Comparison of ENCODE assay signal across 8 mouse cellular contexts in genomic region chr17:29007641-29008325, GRCm38 (mm10). TPM values are rescaled to one million over a fixed set of nuclear protein-coding genes. Genes with fewer than 3 reads are reported as not detected.
A peak's percentile ranks its signal among the peaks of the same experiment; 100 is the strongest.
DNase-seq lines count a peak whose midpoint lies in the region; ATAC-seq and TF ChIP-seq lines count a peak whose summit lies in the region.

TSS of gene Stk38 (minus strand) at chr17:29007995.

- no peaks in the 10 kb centered on the region for H3K9me3 ChIP-seq in ES-E14 (ENCODE audit: control insufficient read depth, insufficient read depth, low read depth, low read length)
- H3K9me3 ChIP-seq in forebrain, embryonic 15.5 days, result no peaks in the 10 kb centered on the region
- H3K9me3 ChIP-seq in lung, embryonic 14.5 days (ENCODE audit: low read depth, low read length), result no peaks in the 10 kb centered on the region

- no peak for TF ChIP-seq CTCF in layer of hippocampus, adult 2 months (conservative IDR thresholded peaks at IDR 0.05)
- no peak for TF ChIP-seq CTCF in lung, embryonic 14.5 days (IDR thresholded peaks at IDR 0.05; ENCODE audit: low read depth)
- TF ChIP-seq CTCF in olfactory bulb, adult 2 months (IDR thresholded peaks at IDR 0.05; ENCODE audit: insufficient read depth, low read depth, low read length), result no peak
- peak; percentile 58; the same call in 1 of the 2 replicates for TF ChIP-seq CTCF in thymus, adult 2 months (IDR thresholded peaks at IDR 0.05; ENCODE audit: borderline replicate concordance, control insufficient read depth, extremely low read depth, insufficient read depth, low read length, poor library complexity)

- ATAC-seq in forebrain, embryonic 15.5 days (replicated peaks), result peak; percentile 92
- peak; percentile 95 for ATAC-seq in lung, embryonic 14.5 days (ENCODE audit: insufficient read depth)

- intact Hi-C loops in heart, postnatal 25 days (cut with DNase I), result loop anchor here (2.0 to 5.0 kb wide), 2 partner anchors 25 to 315 kb away; partner anchors contain the start of genes Mapk14, Slc26a8 and Srsf3

- DNase-seq in ES-E14 (ENCODE audit: low read depth, low spot score), result no peak
- peak; percentile 91 for DNase-seq in cerebellum, adult 11-12 months
- DNase-seq in heart, postnatal 25 days (ENCODE audit: low spot score), result peak; percentile 91
- DNase-seq in layer of hippocampus, adult 2 months (ENCODE audit: low spot score in 2 of 2), result peak; percentile 89 to 92
- peak; percentile 94 for DNase-seq in lung, embryonic 14.5 days
- DNase-seq in thymus, adult 2 months, result peak; percentile 97

- no peaks in the 10 kb centered on the region for H3K27me3 ChIP-seq in forebrain, embryonic 15.5 days
- H3K27me3 ChIP-seq in lung, embryonic 14.5 days (ENCODE audit: insufficient read depth, low read length), result no peaks in the 10 kb centered on the region
- no peaks in the 10 kb centered on the region for H3K27me3 ChIP-seq in thymus, adult 2 months (ENCODE audit: control insufficient read depth, insufficient read depth, low read length)

- peak within 1 kb of the TSS; percentile 80 to 88 for H3K4me3 ChIP-seq in ES-E14 (ENCODE audit: insufficient read depth in 1 of 2, low read depth in 1 of 2, low read length in 2 of 2, poor library complexity in 1 of 2, severe bottlenecking in 1 of 2)
- H3K4me3 ChIP-seq in forebrain, embryonic 15.5 days, result peak within 1 kb of the TSS; percentile 83
- peak within 1 kb of the TSS; percentile 77 for H3K4me3 ChIP-seq in layer of hippocampus, adult 2 months
- H3K4me3 ChIP-seq in lung, embryonic 14.5 days (ENCODE audit: low read depth, low read length), result peak within 1 kb of the TSS; percentile 94
- peak within 1 kb of the TSS; percentile 93 for H3K4me3 ChIP-seq in olfactory bulb, adult 2 months (ENCODE audit: insufficient read depth, low read depth, low read length)
- peak within 1 kb of the TSS; percentile 97 for H3K4me3 ChIP-seq in thymus, adult 2 months (ENCODE audit: control insufficient read depth, insufficient read depth, low read length)

- peak within 1 kb of the TSS; percentile 51 for H3K4me2 ChIP-seq in forebrain, embryonic 15.5 days (replicated peaks)
- peak within 1 kb of the TSS; percentile 68 for H3K4me2 ChIP-seq in lung, embryonic 14.5 days

- H3K27ac ChIP-seq in ES-E14 (ENCODE audit: insufficient read depth, low read depth, low read length, poor library complexity, severe bottlenecking), result peak within 1 kb of the TSS; percentile 94
- H3K27ac ChIP-seq in forebrain, embryonic 15.5 days (replicated peaks), result peak within 1 kb of the TSS; percentile 91
- peak within 1 kb of the TSS; percentile 97 for H3K27ac ChIP-seq in layer of hippocampus, adult 2 months
- H3K27ac ChIP-seq in lung, embryonic 14.5 days (ENCODE audit: low read depth), result peak within 1 kb of the TSS; percentile 88
- H3K27ac ChIP-seq in olfactory bulb, adult 2 months (ENCODE audit: insufficient read depth, low read depth, low read length), result peak within 1 kb of the TSS; percentile 92
- peak within 1 kb of the TSS; percentile 92 for H3K27ac ChIP-seq in thymus, adult 2 months (ENCODE audit: control insufficient read depth, insufficient read depth, low read length)

- in situ Hi-C loops in ES-E14 (cut with MboI; ENCODE audit: low sequenced_read_pairs in 2 of 2, unreplicated experiment in 2 of 2), result no loop called here

- WGBS in forebrain, embryonic 15.5 days, result under 1% methylated on average over 65 of the region's 65 CpGs
- under 1% methylated on average over 60 of the region's 65 CpGs for WGBS in lung, embryonic 14.5 days
- WGBS in olfactory bulb, adult 2 months, result under 1% methylated on average over 65 of the region's 65 CpGs
- WGBS in thymus, adult 2 months, result under 1% methylated on average over 65 of the region's 65 CpGs

- peak; percentile 87 for TF ChIP-seq POLR2A in olfactory bulb, adult 2 months (IDR thresholded peaks at IDR 0.05; ENCODE audit: insufficient read depth, low read depth, low read length)
- TF ChIP-seq POLR2A in thymus, adult 2 months (IDR thresholded peaks at IDR 0.05; ENCODE audit: control insufficient read depth, extremely low read depth, insufficient read depth, low read length, poor library complexity), result peak; percentile 96

- no peaks in the 10 kb centered on the region for H3K36me3 ChIP-seq in ES-E14 (ENCODE audit: control insufficient read depth, insufficient read depth, low read length, poor library complexity, severe bottlenecking)
- H3K36me3 ChIP-seq in forebrain, embryonic 15.5 days, result no peaks in the 10 kb centered on the region
- no peaks in the 10 kb centered on the region for H3K36me3 ChIP-seq in lung, embryonic 14.5 days (ENCODE audit: insufficient read depth)
- H3K36me3 ChIP-seq in thymus, adult 2 months (ENCODE audit: control insufficient read depth, insufficient read depth, low read length), result no peaks in the 10 kb centered on the region

- peaks cover 8 to 15% of the 10 kb centered on the region in 2 experiments; a peak in 3 of 4 replicates for H3K4me1 ChIP-seq in ES-E14 (ENCODE audit: control insufficient read depth in 2 of 2, insufficient read depth in 2 of 2, low read length in 2 of 2, poor library complexity in 1 of 2)
- H3K4me1 ChIP-seq in forebrain, embryonic 15.5 days, result peaks cover 29% of the 10 kb centered on the region
- no peaks in the 10 kb centered on the region for H3K4me1 ChIP-seq in lung, embryonic 14.5 days (ENCODE audit: insufficient read depth)
- peaks cover 7% of the 10 kb centered on the region for H3K4me1 ChIP-seq in olfactory bulb, adult 2 months (ENCODE audit: control insufficient read depth, insufficient read depth, low read length)
- H3K4me1 ChIP-seq in thymus, adult 2 months (replicated peaks; ENCODE audit: control insufficient read depth, insufficient read depth, low read length), result peaks cover 21% of the 10 kb centered on the region

- peak within 1 kb of the TSS; percentile 95 for H3K9ac ChIP-seq in ES-E14 (ENCODE audit: insufficient read depth, low read depth, low read length, poor library complexity, severe bottlenecking)
- H3K9ac ChIP-seq in forebrain, embryonic 15.5 days (replicated peaks), result peak within 1 kb of the TSS; percentile 95
- peak within 1 kb of the TSS; percentile 93 for H3K9ac ChIP-seq in lung, embryonic 14.5 days

TF ChIP-seq in ES-E14, 5 proteins besides CTCF, POLR2A, EP300 and RAD21:
- no peak for TF ChIP-seq ZNF384 (IDR thresholded peaks at IDR 0.05; ENCODE audit: low read depth, low read length)
- TF ChIP-seq HCFC1 (IDR thresholded peaks at IDR 0.05; ENCODE audit: borderline replicate concordance, insufficient read depth, low read length), result peak; percentile 44; the same call in 1 of the 2 replicates

RNA-seq across cellular contexts. Expression of gene Stk38, which starts in this region (rescaled TPM):
- total RNA-seq in ES-E14 (2012; rRNA removed), result 78.0 and 85.7 TPM in 2 replicates
- 119 and 128 TPM in 2 replicates for polyA plus RNA-seq in forebrain, embryonic 15.5 days (2015; fragmentation: Nextera tagmentation; extraction: Ambion mirVana)
- total RNA-seq in heart, postnatal 25 days (2021), result 10 to 100 TPM; 32.8 to 38.2 TPM
- total RNA-seq in layer of hippocampus, adult 2 months (2021), result 10 to 100 TPM; 50.4 to 65.6 TPM
- polyA plus RNA-seq in lung, embryonic 14.5 days (2014; fragmentation: Nextera tagmentation; extraction: Ambion mirVana), result 103 and 104 TPM in 2 replicates
- polyA plus RNA-seq in olfactory bulb, adult 2 months (2012; ENCODE audit: insufficient read depth, insufficient read length, low replicate concordance, missing spikeins), result 164 and 189 TPM in 2 replicates
- polyA plus RNA-seq in thymus, adult 2 months (2012; rRNA removed), result 196 TPM in 2 replicates
